Mouse (Mus musculus) hindbrain, embryonic 13.5 days (tissue): ENCODE data around the gene Ago4. TPM values are rescaled to one million over a fixed set of nuclear protein-coding genes. Genes with fewer than 3 reads are reported as not detected.

Experiments
- ATAC-seq: fragments of 200-750 bp; cut with Nextera tagmentation; 2 replicates; pipeline ENCODE4 v1.8.0; 2017; ENCODE audit warnings: moderate TSS enrichment; ENCODE audit not compliant: low FRiP score
- H3K27ac ChIP-seq: fragments of 300-500 bp; sonication (generic); 2 replicates; pipeline ENCODE4 v1.5.1; 2015; ENCODE audit warnings: inconsistent platforms, mild to moderate bottlenecking, moderate library complexity
- H3K27me3 ChIP-seq: fragments of 300-500 bp; sonication (generic); 2 replicates; pipeline ENCODE4 v1.6.1; 2015; ENCODE audit warnings: mild to moderate bottlenecking, inconsistent platforms
- H3K36me3 ChIP-seq: fragments of 300-500 bp; sonication (generic); 2 replicates; pipeline ENCODE4 v1.6.1; 2015; ENCODE audit warnings: mild to moderate bottlenecking, inconsistent platforms
- H3K4me1 ChIP-seq: fragments of 300-500 bp; sonication (generic); replicated peaks from 2 replicates; pipeline ENCODE4 v1.6.1; 2015; ENCODE audit warnings: inconsistent platforms
- H3K4me2 ChIP-seq: fragments of 300-500 bp; sonication (generic); 2 replicates; pipeline ENCODE4 v1.6.1; 2015; ENCODE audit warnings: inconsistent platforms, mild to moderate bottlenecking, moderate library complexity
- H3K4me3 ChIP-seq: fragments of 300-500 bp; sonication (generic); 2 replicates; pipeline ENCODE4 v1.5.1; 2015; ENCODE audit warnings: mild to moderate bottlenecking, inconsistent platforms
- H3K9ac ChIP-seq: fragments of 300-500 bp; sonication (generic); 2 replicates; pipeline ENCODE4 v1.6.1; 2015; ENCODE audit warnings: mild to moderate bottlenecking, inconsistent platforms
- H3K9me3 ChIP-seq: fragments of 300-500 bp; sonication (generic); 2 replicates; pipeline ENCODE4 v1.6.1; 2016; ENCODE audit warnings: inconsistent platforms
- WGBS: fragments of 180-500 bp; shearing (Covaris S2); methylation state at CpG from one replicate; pipeline ENCODE4 v1.1.7; 2015; 5-methylcytosine and 5-hydroxymethylcytosine counted together
- polyA plus RNA-seq: library from polyadenylated mRNA; unstranded; fragments of >200 nt; fragmentation: Nextera tagmentation; extraction: Ambion mirVana; gene quantifications from 2 replicates; pipeline ENCODE4 v1.2.1, GENCODE M21; 2015

Ago4 gene
- polyA plus RNA-seq, 1 experiment from 2014 or later = 10.0 TPM

DNA sequence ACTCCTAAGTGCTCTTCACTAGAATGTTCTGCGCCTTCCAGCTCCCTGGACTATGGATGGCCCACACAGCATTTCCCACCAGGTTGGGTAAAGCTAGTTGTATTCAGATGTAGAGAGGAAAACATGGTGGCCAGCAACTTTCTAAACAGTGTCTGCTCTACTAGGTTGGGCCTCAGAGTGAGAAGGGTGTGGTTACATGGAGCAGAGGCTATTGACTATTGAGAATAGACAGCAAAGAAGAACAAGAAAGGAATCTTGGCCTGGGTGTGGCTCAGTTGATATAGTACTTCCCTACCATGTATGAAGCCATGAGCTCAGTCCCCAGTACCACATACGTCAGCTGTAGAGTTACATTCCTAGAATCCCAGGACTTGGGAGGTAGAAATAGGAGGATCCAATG lies 24.2 kb downstream of the Ago4 start:
- H3K36me3 ChIP-seq = peaks cover 90% of the 10 kb centered on the region
- no peaks in the 10 kb centered on the region for H3K4me1 ChIP-seq
- H3K4me2 ChIP-seq = no peak overlapping the region
- H3K9ac ChIP-seq = no peak overlapping the region
- no peak overlapping the region for H3K27ac ChIP-seq
- no peak for ATAC-seq
- H3K27me3 ChIP-seq = no peaks in the 10 kb centered on the region
- 94% methylated on average over 2 of the region's 2 CpGs for WGBS
- no peaks in the 10 kb centered on the region for H3K9me3 ChIP-seq
- no peak overlapping the region for H3K4me3 ChIP-seq

- ATAC-seq = no peak
- Histone ChIP-seq H3K9me3 (no peaks in the 10 kb centered on the region), H3K36me3 (peaks cover 91% of the 10 kb centered on the region), H3K4me2 (no peak overlapping the region), H3K27ac (no peak overlapping the region), H3K27me3 (no peaks in the 10 kb centered on the region), H3K4me3 (no peak overlapping the region), H3K4me1 (no peaks in the 10 kb centered on the region), H3K9ac (no peak overlapping the region)
- WGBS = 85% methylated on average over 14 of the region's 14 CpGs
Measured at GRCm38 (mm10) chr4:126508110-126508899, 25.0 kb downstream of the Ago4 start.

- Histone ChIP-seq H3K4me1 (peaks cover 6% of the 10 kb centered on the region; the same call in 1 of the 2 replicates), H3K27ac (peak overlapping the region; percentile 40; the same call in 1 of the 2 replicates), H3K27me3 (no peaks in the 10 kb centered on the region), H3K9me3 (no peaks in the 10 kb centered on the region), H3K4me2 (no peak overlapping the region), H3K4me3 (no peak overlapping the region), H3K9ac (no peak overlapping the region), H3K36me3 (peaks cover 78% of the 10 kb centered on the region)
- WGBS = 47% methylated on average over 8 of the region's 8 CpGs
- ATAC-seq = 0 out of 2 replicates have a peak, but pooled peaks have one; percentile 32
Measured at GRCm38 (mm10) chr4:126502977-126503309, 30.3 kb downstream of the Ago4 start.

DNA sequence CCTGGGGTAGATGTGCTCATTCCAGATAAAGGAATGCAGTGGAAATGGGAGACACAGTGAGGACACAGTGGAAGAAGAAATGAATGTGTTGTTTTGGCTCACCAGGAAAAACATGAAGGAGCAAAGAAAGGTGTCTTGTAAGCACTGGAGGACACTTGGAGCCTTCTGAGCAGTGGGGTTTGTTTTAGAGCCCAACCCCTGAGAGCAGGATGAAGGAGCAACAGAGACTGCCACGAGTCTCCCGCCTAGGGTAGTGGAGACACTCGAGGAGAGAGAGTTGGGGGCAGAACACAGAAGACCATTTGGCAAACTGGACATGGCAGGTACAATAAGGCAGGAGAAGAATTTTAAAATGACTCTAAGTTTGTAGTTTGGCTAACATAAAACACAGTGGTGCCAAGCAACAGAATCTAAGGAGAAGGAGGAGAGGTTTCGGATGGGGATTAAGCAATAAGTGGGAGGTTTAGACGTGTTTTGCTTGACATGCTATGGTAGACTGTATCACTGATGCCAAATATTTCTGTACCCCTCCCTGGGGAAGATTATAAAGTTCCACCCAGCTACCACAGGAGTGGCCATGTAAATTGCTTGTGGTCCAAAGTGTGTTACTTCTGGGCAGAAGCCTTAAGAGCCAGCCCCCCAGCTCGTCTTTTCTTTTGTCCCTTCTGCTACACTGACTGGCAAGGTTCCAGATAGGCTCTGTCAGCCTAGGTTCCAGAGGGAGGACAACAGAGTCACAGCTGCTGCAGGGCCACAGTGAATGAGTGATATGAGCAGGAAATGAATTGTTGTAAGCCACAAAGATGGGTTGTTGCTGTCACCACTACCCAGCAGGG lies 30.9 kb downstream of the Ago4 start:
- ATAC-seq = no peak
- Histone ChIP-seq H3K4me3 (no peak overlapping the region), H3K9me3 (no peaks in the 10 kb centered on the region), H3K9ac (no peak overlapping the region), H3K27me3 (no peaks in the 10 kb centered on the region), H3K4me2 (no peak overlapping the region), H3K27ac (peak overlapping the region; percentile 40; the same call in 1 of the 2 replicates), H3K4me1 (peaks cover 6% of the 10 kb centered on the region; the same call in 1 of the 2 replicates), H3K36me3 (peaks cover 78% of the 10 kb centered on the region)
- WGBS = 72% methylated on average over 6 of the region's 6 CpGs

GRCm38 (mm10) chr4:126498601-126499000 lies 34.7 kb downstream of the Ago4 start:
- no peaks in the 10 kb centered on the region for H3K9me3 ChIP-seq
- no peak for ATAC-seq
- H3K4me3 ChIP-seq = no peak overlapping the region
- no peak overlapping the region for H3K27ac ChIP-seq
- no peak overlapping the region for H3K4me2 ChIP-seq
- no peaks in the 10 kb centered on the region for H3K27me3 ChIP-seq
- H3K36me3 ChIP-seq = peaks cover 67% of the 10 kb centered on the region
- no peak overlapping the region for H3K9ac ChIP-seq
- peaks cover 6% of the 10 kb centered on the region; the same call in 1 of the 2 replicates for H3K4me1 ChIP-seq
- 88% methylated on average over 1 of the region's 1 CpGs for WGBS

DNA sequence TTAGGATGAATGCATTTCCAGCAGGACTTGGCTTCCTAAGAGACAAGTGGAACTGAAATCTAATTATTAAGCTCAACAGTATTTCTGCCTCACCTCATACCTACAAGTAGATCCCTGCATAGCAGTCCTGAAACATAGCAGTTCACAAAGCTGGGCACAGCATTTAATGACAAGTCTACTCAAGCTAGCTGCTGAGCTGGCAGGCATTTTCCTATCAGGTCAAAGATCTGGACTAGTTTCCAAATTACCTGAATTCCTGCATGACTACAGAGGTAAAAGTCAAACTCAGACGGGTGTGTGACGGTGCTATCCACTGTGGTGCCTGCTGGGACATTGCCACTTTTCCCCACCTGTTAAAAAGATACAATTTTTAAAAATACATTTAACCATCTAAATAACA lies 36.3 kb downstream of the Ago4 start:
- peaks cover 72% of the 10 kb centered on the region for H3K36me3 ChIP-seq
- 89% methylated on average over 2 of the region's 2 CpGs for WGBS
- H3K27me3 ChIP-seq = no peaks in the 10 kb centered on the region
- no peak overlapping the region for H3K4me3 ChIP-seq
- no peaks in the 10 kb centered on the region for H3K4me1 ChIP-seq
- H3K9ac ChIP-seq = no peak overlapping the region
- no peaks in the 10 kb centered on the region for H3K9me3 ChIP-seq
- H3K27ac ChIP-seq = no peak overlapping the region
- ATAC-seq = no peak
- no peak overlapping the region for H3K4me2 ChIP-seq

DNA sequence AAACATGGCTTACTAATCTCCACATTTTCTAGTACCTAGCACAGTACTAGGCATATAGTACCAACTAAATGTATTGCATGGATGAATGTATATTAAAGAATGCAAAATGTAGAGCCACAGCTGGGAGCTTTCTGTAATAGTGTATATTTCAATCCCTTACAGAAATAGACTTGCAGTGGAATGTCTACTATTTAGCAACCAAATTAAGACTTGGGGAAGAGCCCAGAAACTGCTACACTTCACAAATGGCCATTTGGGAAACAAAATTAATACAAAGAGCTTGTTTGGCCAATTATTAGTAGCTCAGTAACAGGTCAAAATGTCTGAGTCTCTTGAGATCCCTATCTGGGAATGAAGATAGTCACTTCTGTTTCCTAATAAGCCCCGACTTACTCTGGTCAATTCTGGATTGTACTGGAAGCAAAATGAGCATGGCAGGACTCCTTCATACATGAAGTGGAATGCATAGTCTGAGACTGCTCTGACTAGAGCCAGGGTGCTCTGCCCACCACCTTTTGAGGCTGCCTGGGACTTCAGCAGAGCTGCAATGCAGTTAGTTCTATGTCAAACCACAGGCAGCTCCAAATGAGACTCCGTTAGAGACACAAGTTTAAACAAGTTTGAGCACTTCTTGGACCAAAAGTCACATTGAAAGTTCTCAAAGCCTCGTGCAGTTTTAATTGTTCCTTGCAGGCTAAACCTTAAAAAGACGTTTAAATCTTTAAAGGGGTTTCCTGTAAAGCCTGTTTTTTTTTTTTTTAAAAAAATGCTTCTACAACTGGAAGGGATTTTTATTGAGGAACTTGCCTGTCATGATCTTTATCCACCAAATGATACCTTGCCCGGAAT lies 37.1 kb downstream of the Ago4 start:
- Histone ChIP-seq H3K4me3 (no peak overlapping the region), H3K4me1 (no peaks in the 10 kb centered on the region), H3K27me3 (no peaks in the 10 kb centered on the region), H3K4me2 (no peak overlapping the region), H3K9me3 (no peaks in the 10 kb centered on the region), H3K36me3 (peaks cover 74% of the 10 kb centered on the region), H3K9ac (no peak overlapping the region), H3K27ac (no peak overlapping the region)
- ATAC-seq = no peak
- 83% methylated on average over 5 of the region's 5 CpGs for WGBS

GRCm38 (mm10) chr4:126495453-126495852 lies 37.8 kb downstream of the Ago4 start:
- H3K9me3 ChIP-seq = no peaks in the 10 kb centered on the region
- 60% methylated on average over 5 of the region's 5 CpGs for WGBS
- H3K27ac ChIP-seq = no peak overlapping the region
- H3K9ac ChIP-seq = no peak overlapping the region
- H3K4me1 ChIP-seq = no peaks in the 10 kb centered on the region
- ATAC-seq = no peak
- no peak overlapping the region for H3K4me2 ChIP-seq
- no peak overlapping the region for H3K4me3 ChIP-seq
- peaks cover 76% of the 10 kb centered on the region for H3K36me3 ChIP-seq
- H3K27me3 ChIP-seq = no peaks in the 10 kb centered on the region

- H3K36me3 ChIP-seq = peaks cover 72% of the 10 kb centered on the region
- H3K9me3 ChIP-seq = no peaks in the 10 kb centered on the region
- no peak overlapping the region for H3K9ac ChIP-seq
- H3K4me1 ChIP-seq = no peaks in the 10 kb centered on the region
- H3K27ac ChIP-seq = no peak overlapping the region
- no peaks in the 10 kb centered on the region for H3K27me3 ChIP-seq
- H3K4me2 ChIP-seq = no peak overlapping the region
- 91% methylated on average over 4 of the region's 4 CpGs for WGBS
- ATAC-seq = no peak
- H3K4me3 ChIP-seq = no peak overlapping the region
Measured at GRCm38 (mm10) chr4:126493416-126493815, 39.9 kb downstream of the Ago4 start.

DNA sequence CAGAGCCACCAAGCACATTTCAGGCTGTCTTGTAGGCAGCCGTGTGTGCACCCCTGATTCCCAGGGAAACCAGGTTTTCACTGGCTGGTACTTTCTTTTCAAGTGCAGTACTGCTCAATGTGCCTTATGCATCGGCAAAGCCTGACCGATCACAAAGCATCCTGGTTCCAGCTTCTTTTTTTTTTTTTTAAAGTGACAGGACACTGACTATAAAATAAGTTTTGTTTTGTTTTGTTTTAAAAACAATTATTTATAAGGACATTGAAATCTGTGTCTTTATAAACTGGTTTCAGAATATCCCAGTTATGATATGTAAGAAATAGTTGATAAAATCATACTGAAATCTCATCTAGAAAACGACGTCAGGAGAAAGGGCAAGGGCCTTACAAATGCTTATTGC lies 41.3 kb downstream of the Ago4 start:
- Histone ChIP-seq H3K4me1 (no peaks in the 10 kb centered on the region), H3K9me3 (no peaks in the 10 kb centered on the region), H3K36me3 (peaks cover 65% of the 10 kb centered on the region), H3K27ac (no peak overlapping the region), H3K4me3 (no peak overlapping the region), H3K4me2 (no peak overlapping the region), H3K27me3 (no peaks in the 10 kb centered on the region), H3K9ac (no peak overlapping the region)
- 53% methylated on average over 5 of the region's 5 CpGs for WGBS
- no peak for ATAC-seq

DNA sequence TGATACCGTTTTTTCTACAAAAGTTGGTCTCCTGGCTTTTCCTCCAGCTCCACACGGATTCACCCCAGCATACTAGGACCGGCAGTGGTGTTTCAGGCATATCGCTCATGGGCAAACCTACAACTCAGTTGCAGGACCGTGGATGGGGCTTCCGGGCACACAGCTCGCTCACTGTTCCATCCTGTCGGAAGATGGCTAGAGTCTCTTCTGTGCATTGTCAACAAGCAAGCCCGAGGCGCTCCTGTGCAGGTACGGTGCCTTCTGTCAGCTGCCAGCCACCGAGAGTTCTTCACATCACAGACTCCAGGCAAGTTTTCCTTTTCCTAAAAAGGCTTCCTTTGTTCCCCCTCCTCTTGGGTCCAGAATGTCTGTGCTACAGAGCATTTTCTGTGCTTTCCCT lies 42.5 kb downstream of the Ago4 start:
- no peak overlapping the region for H3K4me3 ChIP-seq
- peaks cover 53% of the 10 kb centered on the region for H3K36me3 ChIP-seq
- no peaks in the 10 kb centered on the region for H3K9me3 ChIP-seq
- H3K27ac ChIP-seq = no peak overlapping the region
- no peak overlapping the region for H3K4me2 ChIP-seq
- no peaks in the 10 kb centered on the region for H3K27me3 ChIP-seq
- no peaks in the 10 kb centered on the region for H3K4me1 ChIP-seq
- 89% methylated on average over 12 of the region's 12 CpGs for WGBS
- H3K9ac ChIP-seq = no peak overlapping the region
- ATAC-seq = no peak

- no peak for ATAC-seq
- H3K4me1 ChIP-seq = no peaks in the 10 kb centered on the region
- H3K27me3 ChIP-seq = no peaks in the 10 kb centered on the region
- peaks cover 44% of the 10 kb centered on the region for H3K36me3 ChIP-seq
- no peak overlapping the region for H3K9ac ChIP-seq
- 96% methylated on average over 5 of the region's 5 CpGs for WGBS
- H3K4me2 ChIP-seq = no peak overlapping the region
- H3K27ac ChIP-seq = no peak overlapping the region
- H3K9me3 ChIP-seq = no peaks in the 10 kb centered on the region
- no peak overlapping the region for H3K4me3 ChIP-seq
Measured at GRCm38 (mm10) chr4:126489811-126490210, 43.5 kb downstream of the Ago4 start.
